Comparison of ENCODE assay signal across 10 mouse cellular contexts in genomic region chr17:5813863-5814640, GRCm38 (mm10). TPM values are rescaled to one million over a fixed set of nuclear protein-coding genes. Genes with fewer than 3 reads are reported as not detected.
DNase-seq lines count a peak whose midpoint lies in the region; ATAC-seq and TF ChIP-seq lines count a peak whose summit lies in the region.
"Had no signal": no experiment of that assay in that cellular context is flagged by ENCODE, and none has a peak within 500 bp of the region (broad histone marks: within the 10 kb centered on the region; RNA-seq: fewer than 3 reads in every experiment).

No protein-coding gene starts in this region.

- ATAC-seq in forebrain, postnatal 0 days, result peak; percentile 10; the same call in 1 of the 2 replicates
- no peak for ATAC-seq in forebrain, embryonic 14.5 days
- no peak for ATAC-seq in midbrain, embryonic 14.5 days (ENCODE audit: low FRiP score, low TSS enrichment)
- ATAC-seq in cerebellum, adult (ENCODE audit: insufficient number of reproducible peaks, low FRiP score, low TSS enrichment), result no peak

- no peak overlapping the region for H3K27ac ChIP-seq in forebrain, postnatal 0 days (ENCODE audit: low read depth, low read length)
- H3K27ac ChIP-seq in forebrain, embryonic 14.5 days (ENCODE audit: low read depth, low read length), result no peak overlapping the region
- H3K27ac ChIP-seq in midbrain, embryonic 14.5 days (replicated peaks; ENCODE audit: low read depth, low read length), result no peak overlapping the region
- H3K27ac ChIP-seq in midbrain, embryonic 10.5 days (replicated peaks), result no peak overlapping the region
- H3K27ac ChIP-seq in bone marrow macrophage, adult 2 months (ENCODE audit: insufficient read depth, low read depth, low read length), result peak overlapping the region; percentile 84
- no peak overlapping the region for H3K27ac ChIP-seq in thymus, adult 2 months (ENCODE audit: control insufficient read depth, insufficient read depth, low read length)
- H3K27ac ChIP-seq: liver, embryonic 15.5 days had no signal

- H3K79me2 ChIP-seq in myocyte (ENCODE audit: control insufficient read depth, insufficient read depth), result no peaks in the 10 kb centered on the region

- 64% methylated on average over 8 of the region's 8 CpGs for WGBS in forebrain, postnatal 0 days
- WGBS in forebrain, embryonic 14.5 days, result 69% methylated on average over 8 of the region's 8 CpGs
- 65% methylated on average over 8 of the region's 8 CpGs for WGBS in midbrain, embryonic 14.5 days
- WGBS in midbrain, embryonic 10.5 days, result 74% methylated on average over 8 of the region's 8 CpGs
- WGBS in thymus, adult 2 months, result 49% methylated on average over 8 of the region's 8 CpGs

- no peaks in the 10 kb centered on the region for H3K9me3 ChIP-seq in forebrain, postnatal 0 days (ENCODE audit: low read length)
- H3K9me3 ChIP-seq in forebrain, embryonic 14.5 days (replicated peaks; ENCODE audit: control insufficient read depth, low read length), result no peaks in the 10 kb centered on the region
- H3K9me3 ChIP-seq in midbrain, embryonic 14.5 days (ENCODE audit: control insufficient read depth, low read length), result no peaks in the 10 kb centered on the region; the same call in 1 of the 2 replicates
- no peaks in the 10 kb centered on the region; the same call in 1 of the 2 replicates for H3K9me3 ChIP-seq in midbrain, embryonic 10.5 days (replicated peaks)
- H3K9me3 ChIP-seq: liver, embryonic 15.5 days had no signal

- H3K4me2 ChIP-seq in forebrain, postnatal 0 days (ENCODE audit: low read depth), result no peak overlapping the region
- no peak overlapping the region for H3K4me2 ChIP-seq in forebrain, embryonic 14.5 days (ENCODE audit: low read length)
- no peak overlapping the region for H3K4me2 ChIP-seq in midbrain, embryonic 14.5 days (ENCODE audit: low read length)
- peak overlapping the region; percentile 31 for H3K4me2 ChIP-seq in myocyte (ENCODE audit: low read depth)
- H3K4me2 ChIP-seq: liver, embryonic 15.5 days had no signal

- no peak overlapping the region for H3K9ac ChIP-seq in forebrain, postnatal 0 days
- H3K9ac ChIP-seq in forebrain, embryonic 14.5 days (ENCODE audit: low read length), result no peak overlapping the region
- H3K9ac ChIP-seq in midbrain, embryonic 14.5 days (replicated peaks; ENCODE audit: low read length), result no peak overlapping the region
- H3K9ac ChIP-seq: liver, embryonic 15.5 days had no signal

- TF ChIP-seq POLR2A in bone marrow macrophage, adult 2 months (IDR thresholded peaks at IDR 0.05; ENCODE audit: borderline replicate concordance, low read depth, low read length), result no peak
- no peak for TF ChIP-seq POLR2A in myocyte (IDR thresholded peaks at IDR 0.05; ENCODE audit: insufficient read length, low read depth)
- no peak for TF ChIP-seq POLR2A in thymus, adult 2 months (IDR thresholded peaks at IDR 0.05; ENCODE audit: control insufficient read depth, extremely low read depth, insufficient read depth, low read length, poor library complexity)

- no peaks in the 10 kb centered on the region for H3K36me3 ChIP-seq in forebrain, postnatal 0 days (ENCODE audit: insufficient read depth)
- no peaks in the 10 kb centered on the region for H3K36me3 ChIP-seq in forebrain, embryonic 14.5 days (ENCODE audit: control insufficient read depth, insufficient read depth, low read length)
- H3K36me3 ChIP-seq in midbrain, embryonic 14.5 days (ENCODE audit: control insufficient read depth, insufficient read depth, low read length), result no peaks in the 10 kb centered on the region
- no peaks in the 10 kb centered on the region for H3K36me3 ChIP-seq in midbrain, embryonic 10.5 days
- H3K36me3 ChIP-seq in myocyte (ENCODE audit: control insufficient read depth, insufficient read depth), result no peaks in the 10 kb centered on the region
- H3K36me3 ChIP-seq in thymus, adult 2 months (ENCODE audit: control insufficient read depth, insufficient read depth, low read length), result no peaks in the 10 kb centered on the region
- H3K36me3 ChIP-seq: liver, embryonic 15.5 days had no signal

- TF ChIP-seq CTCF in forebrain, postnatal 0 days (IDR thresholded peaks at IDR 0.05; ENCODE audit: low read depth), result no peak
- TF ChIP-seq CTCF in bone marrow macrophage, adult 2 months (IDR thresholded peaks at IDR 0.05; ENCODE audit: low read depth, low read length), result no peak
- no peak for TF ChIP-seq CTCF in thymus, adult 2 months (IDR thresholded peaks at IDR 0.05; ENCODE audit: borderline replicate concordance, control insufficient read depth, extremely low read depth, insufficient read depth, low read length, poor library complexity)

- no peak overlapping the region for H3K4me3 ChIP-seq in forebrain, postnatal 0 days (ENCODE audit: low read depth, low read length)
- H3K4me3 ChIP-seq in forebrain, embryonic 14.5 days (ENCODE audit: low read depth, low read length), result no peak overlapping the region
- no peak overlapping the region for H3K4me3 ChIP-seq in midbrain, embryonic 14.5 days (replicated peaks; ENCODE audit: low read depth, low read length)
- no peak overlapping the region for H3K4me3 ChIP-seq in midbrain, embryonic 10.5 days
- peak overlapping the region; percentile 2; the same call in 1 of the 2 replicates for H3K4me3 ChIP-seq in bone marrow macrophage, adult 2 months (ENCODE audit: insufficient read depth, low read length)
- H3K4me3 ChIP-seq in myocyte, result no peak overlapping the region
- H3K4me3 ChIP-seq in thymus, adult 2 months (ENCODE audit: control insufficient read depth, insufficient read depth, low read length), result no peak overlapping the region
- H3K4me3 ChIP-seq: liver, embryonic 15.5 days had no signal

- H3K27me3 ChIP-seq in forebrain, postnatal 0 days (ENCODE audit: insufficient read depth, low read length), result no peaks in the 10 kb centered on the region
- H3K27me3 ChIP-seq in forebrain, embryonic 14.5 days (replicated peaks; ENCODE audit: control insufficient read depth, insufficient read depth, low read length), result no peaks in the 10 kb centered on the region
- no peaks in the 10 kb centered on the region for H3K27me3 ChIP-seq in midbrain, embryonic 14.5 days (ENCODE audit: control insufficient read depth, insufficient read depth, low read length)
- H3K27me3 ChIP-seq in midbrain, embryonic 10.5 days (ENCODE audit: low read depth, poor library complexity, severe bottlenecking), result no peaks in the 10 kb centered on the region
- H3K27me3 ChIP-seq in myocyte (ENCODE audit: control insufficient read depth, insufficient read depth, insufficient read length), result no peaks in the 10 kb centered on the region
- H3K27me3 ChIP-seq in thymus, adult 2 months (ENCODE audit: control insufficient read depth, insufficient read depth, low read length), result no peaks in the 10 kb centered on the region
- H3K27me3 ChIP-seq: liver, embryonic 15.5 days had no signal

- no peak overlapping the region for H3ac ChIP-seq in myocyte (ENCODE audit: control insufficient read depth, insufficient read length)

- no peaks in the 10 kb centered on the region for H3K4me1 ChIP-seq in forebrain, postnatal 0 days (ENCODE audit: insufficient read depth)
- no peaks in the 10 kb centered on the region for H3K4me1 ChIP-seq in forebrain, embryonic 14.5 days (ENCODE audit: control insufficient read depth, insufficient read depth, low read length)
- no peaks in the 10 kb centered on the region for H3K4me1 ChIP-seq in midbrain, embryonic 14.5 days (ENCODE audit: control insufficient read depth, insufficient read depth, low read length)
- peaks cover 2% of the 10 kb centered on the region for H3K4me1 ChIP-seq in midbrain, embryonic 10.5 days
- H3K4me1 ChIP-seq in bone marrow macrophage, adult 2 months (ENCODE audit: control insufficient read depth, insufficient read depth, low read length), result peaks cover 33% of the 10 kb centered on the region
- H3K4me1 ChIP-seq in thymus, adult 2 months (replicated peaks; ENCODE audit: control insufficient read depth, insufficient read depth, low read length), result peaks cover 3% of the 10 kb centered on the region; the same call in 1 of the 2 replicates

- peak; percentile 10 for DNase-seq in forebrain, postnatal 0 days
- no peak for DNase-seq in forebrain, embryonic 14.5 days (ENCODE audit: low spot score)
- peak; percentile 2 for DNase-seq in midbrain, embryonic 14.5 days
- DNase-seq in midbrain, embryonic 10.5 days (ENCODE audit: low spot score), result no peak
- DNase-seq in thymus, adult 2 months, result no peak
- DNase-seq: cerebellum, postnatal 14 days had no signal

TF ChIP-seq in myocyte, 11 proteins besides CTCF, POLR2A, EP300 and RAD21:
- TF ChIP-seq USF1 (IDR thresholded peaks at IDR 0.05; ENCODE audit: low read depth) (peak; percentile 6), MYOG (IDR thresholded peaks at IDR 0.05; ENCODE audit: control insufficient read depth in 1 of 3, insufficient read depth in 1 of 3, insufficient read length in 2 of 3, low read depth in 2 of 3) (no peak)
TF ChIP-seq in myocyte: peak in this region for 1.

RNA-seq across cellular contexts. Expression of gene Snx9, which starts 27.1 kb away (rescaled TPM):
- 7.6 and 8.7 TPM in 2 replicates for total RNA-seq in forebrain, postnatal 0 days (2014; rRNA removed)
- 4.3 and 5.6 TPM in 2 replicates for polyA plus RNA-seq in forebrain, postnatal 0 days (2015; fragmentation: Nextera tagmentation; extraction: Ambion mirVana)
- polyA plus RNA-seq in forebrain, embryonic 14.5 days (2014; fragmentation: Nextera tagmentation; extraction: Ambion mirVana), result 6.7 and 6.8 TPM in 2 replicates
- polyA plus RNA-seq in midbrain, embryonic 14.5 days (2014; fragmentation: Nextera tagmentation; extraction: Ambion mirVana), result 4.5 and 8.3 TPM in 2 replicates
- polyA plus RNA-seq in midbrain, embryonic 10.5 days (2016; fragmentation: Nextera tagmentation; extraction: Ambion mirVana), result 14.2 and 15.3 TPM in 2 replicates
- polyA plus RNA-seq in bone marrow macrophage, adult 2 months (2012; ENCODE audit: insufficient read depth, insufficient read length, missing spikeins), result 77.6 and 78.7 TPM in 2 replicates
- polyA plus RNA-seq in myocyte (2012; fragmentation: generic; extraction: Trizol), result 24.7 TPM
- 11.2 and 12.5 TPM in 2 replicates for polyA plus RNA-seq in thymus, adult 2 months (2012; rRNA removed)

Comparison
In these comparisons a context has a peak if more than half of its experiments do, and no peak if none do; other contexts are left out.
1. DNase-seq: peak in forebrain, postnatal 0 days (single experiment) and midbrain, embryonic 14.5 days (single experiment); none in forebrain, embryonic 14.5 days (single experiment), midbrain, embryonic 10.5 days (single experiment) and thymus, adult 2 months (single experiment).